Mouse (Mus musculus): ENCODE measurements around the gene Abca14.

Abca14 gene

DNA sequence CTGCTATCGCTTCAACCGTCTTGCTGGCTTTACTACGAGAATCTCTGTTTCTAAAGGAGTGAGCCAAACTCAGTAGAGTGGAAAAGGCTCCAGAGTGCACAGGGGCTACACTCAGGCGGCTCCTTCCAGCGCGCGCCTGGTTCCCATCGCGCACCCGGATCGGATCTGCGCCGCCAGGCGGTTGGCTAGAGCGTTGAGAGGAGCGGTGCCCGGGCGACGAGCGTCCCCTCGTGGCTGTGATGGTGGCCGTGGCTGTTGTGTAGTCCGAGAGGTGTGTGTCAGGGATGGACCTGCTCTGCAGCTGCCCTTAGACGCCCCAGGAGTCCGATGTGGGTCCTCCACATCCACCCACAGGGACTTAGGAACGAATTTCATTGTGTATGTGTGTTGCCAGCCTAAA is at the start of gene Abca14:
Gene Abca14, plus strand, starts transcription at position 173 of the 400 bp plus-strand sequence.
- DNase-seq (ENCODE audit: low spot score in 2 of 2), result no peak

DNA sequence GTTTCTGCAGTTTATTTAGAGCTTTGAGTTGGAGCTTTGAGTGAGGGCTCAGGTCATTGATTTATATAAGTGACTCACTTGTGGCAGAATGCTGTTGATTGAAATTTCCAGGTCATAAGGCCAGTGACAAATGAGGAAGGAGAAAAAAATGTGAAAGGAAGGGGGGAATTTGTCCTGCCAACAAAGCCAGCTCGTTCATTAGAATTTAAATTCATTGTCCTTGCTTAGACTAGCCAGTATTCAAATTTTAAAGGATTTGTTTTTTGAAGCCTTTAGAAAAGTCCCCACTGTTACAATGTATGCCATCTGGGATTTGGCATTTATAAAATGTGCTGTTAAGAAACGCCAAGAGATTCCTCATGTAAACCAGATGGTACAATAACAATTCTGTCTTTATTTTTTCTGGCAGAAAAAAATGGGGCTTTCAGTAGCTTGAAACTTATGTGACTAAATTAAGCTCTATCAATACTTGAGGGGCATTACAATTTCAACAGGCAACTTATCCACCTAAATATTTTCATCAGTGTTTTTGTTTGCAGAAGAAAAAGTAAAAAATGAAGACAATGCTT is 46.8 kb upstream of the Abca14 start:
- no peak for DNase-seq (ENCODE audit: low spot score in 2 of 2)

GRCm38 (mm10) chr7:120157575-120158061 is 46.1 kb upstream of the Abca14 start:
- DNase-seq (ENCODE audit: low spot score in 2 of 2), result no peak

DNA sequence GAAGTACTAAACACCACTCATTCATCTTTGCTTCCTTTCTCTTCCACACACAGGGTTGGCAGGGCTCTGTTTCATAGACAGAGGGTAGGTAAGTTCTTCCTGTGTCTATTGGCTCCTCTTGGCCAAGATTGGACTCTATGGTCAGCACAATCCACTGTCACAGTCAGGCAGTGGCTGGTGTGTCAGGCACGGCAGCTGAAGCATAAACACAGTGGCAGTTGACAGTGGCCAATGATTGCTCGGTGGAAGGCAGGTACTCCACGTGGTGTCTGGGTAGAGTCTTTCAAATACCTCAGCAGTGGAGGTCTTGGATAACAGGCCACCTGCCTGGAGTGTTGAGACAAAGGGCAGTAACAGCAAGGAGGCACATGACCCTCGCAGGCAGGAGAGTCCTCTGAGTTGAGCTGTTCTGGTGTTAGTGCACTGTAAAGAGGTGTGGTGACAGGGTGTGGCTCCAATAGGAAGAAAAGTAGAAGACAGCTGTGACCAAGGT is 45.6 kb upstream of the Abca14 start:
- DNase-seq (ENCODE audit: low spot score in 2 of 2), result no peak

- no peak for DNase-seq (ENCODE audit: low spot score in 2 of 2)
Observed at GRCm38 (mm10) chr7:120163581-120164251, 40.0 kb upstream of the Abca14 start.

DNA sequence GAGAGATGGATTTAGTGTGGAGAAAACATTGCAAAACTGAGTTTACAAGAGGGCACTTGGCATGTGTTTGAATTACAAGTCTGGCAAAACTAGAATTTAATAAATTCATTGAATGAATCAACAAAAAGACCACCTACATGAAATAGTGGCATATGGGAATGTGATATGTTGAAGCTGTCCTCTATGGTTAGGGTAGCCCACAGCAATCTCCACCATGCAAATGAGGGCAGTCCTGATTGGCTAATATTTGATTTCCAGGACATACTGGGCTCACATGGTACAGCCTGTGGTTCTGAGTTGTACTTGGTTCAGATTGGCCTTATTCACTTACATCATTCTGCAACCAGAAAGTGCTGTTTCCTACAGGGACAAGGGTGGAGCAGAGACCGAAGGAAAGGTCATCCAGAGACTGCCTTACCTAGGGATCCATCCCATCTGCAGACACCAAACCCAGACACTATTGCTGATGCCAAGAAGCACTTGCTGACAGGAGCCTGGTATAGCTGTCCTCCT is 31.5 kb upstream of the Abca14 start:
- no peak for DNase-seq (ENCODE audit: low spot score in 2 of 2)

DNA sequence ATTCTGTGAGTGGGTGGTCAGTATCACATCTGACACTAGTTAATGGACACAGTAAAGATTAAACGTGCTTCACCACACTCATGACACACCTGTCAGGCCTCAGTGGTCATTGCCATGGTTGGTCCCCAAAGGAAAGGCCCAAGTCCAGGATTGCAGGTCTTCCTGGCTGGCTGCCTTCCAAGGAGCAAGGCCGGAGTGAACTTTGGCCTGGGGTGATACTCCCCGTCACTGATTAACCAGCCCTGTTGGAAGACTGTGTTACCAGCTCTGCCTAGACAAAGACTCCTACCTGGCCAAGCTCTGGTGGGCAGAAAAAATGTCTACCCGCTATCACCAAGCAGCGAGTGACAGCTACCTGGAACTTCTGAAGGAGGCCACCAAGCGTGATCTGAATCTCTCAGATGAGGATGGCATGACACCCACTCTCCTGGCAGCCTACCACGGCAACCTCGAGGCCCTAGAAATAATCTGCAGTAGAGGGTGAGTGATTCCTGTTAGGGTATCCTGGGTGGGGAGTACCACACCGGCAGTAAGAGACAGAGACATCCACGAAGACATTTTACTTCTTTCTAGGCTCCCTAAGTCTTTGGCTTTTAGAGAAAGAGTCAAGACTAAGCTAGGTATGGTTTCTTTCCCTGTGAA is 30.0 kb upstream of the Abca14 start, which contains the start of gene Anks4b:
Gene Anks4b, plus strand, starts transcription at position 256 of the 642 bp plus-strand sequence.
- DNase-seq (ENCODE audit: low spot score in 2 of 2), result no peak

GRCm38 (mm10) chr7:120174723-120175504 is 28.8 kb upstream of the Abca14 start:
- DNase-seq (ENCODE audit: low spot score in 2 of 2), result no peak

DNA sequence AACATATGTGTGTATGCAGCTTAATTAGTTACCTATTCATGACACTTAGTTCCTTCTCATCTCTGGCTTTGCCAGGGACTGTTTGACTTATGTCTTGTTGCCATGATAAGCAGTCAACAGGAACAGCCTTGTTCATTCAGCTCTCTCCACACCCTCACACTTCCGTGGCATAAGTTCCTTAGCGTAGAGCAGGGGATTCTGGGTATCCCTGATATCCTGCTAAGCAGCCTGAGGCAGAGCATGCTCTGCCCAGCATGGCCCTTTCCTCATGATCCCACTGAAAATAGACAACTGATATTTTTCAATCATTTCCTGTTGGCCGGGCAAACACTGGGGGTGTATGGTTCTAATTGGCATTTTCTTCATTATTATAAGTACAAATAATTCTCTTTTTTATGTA is 26.1 kb upstream of the Abca14 start:
- no peak for DNase-seq (ENCODE audit: low spot score in 2 of 2)

GRCm38 (mm10) chr7:120178935-120179334 is 24.8 kb upstream of the Abca14 start:
- DNase-seq (ENCODE audit: low spot score in 2 of 2), result no peak

- no peak for DNase-seq (ENCODE audit: low spot score in 2 of 2)
Observed at GRCm38 (mm10) chr7:120180547-120180946, 23.2 kb upstream of the Abca14 start.

DNA sequence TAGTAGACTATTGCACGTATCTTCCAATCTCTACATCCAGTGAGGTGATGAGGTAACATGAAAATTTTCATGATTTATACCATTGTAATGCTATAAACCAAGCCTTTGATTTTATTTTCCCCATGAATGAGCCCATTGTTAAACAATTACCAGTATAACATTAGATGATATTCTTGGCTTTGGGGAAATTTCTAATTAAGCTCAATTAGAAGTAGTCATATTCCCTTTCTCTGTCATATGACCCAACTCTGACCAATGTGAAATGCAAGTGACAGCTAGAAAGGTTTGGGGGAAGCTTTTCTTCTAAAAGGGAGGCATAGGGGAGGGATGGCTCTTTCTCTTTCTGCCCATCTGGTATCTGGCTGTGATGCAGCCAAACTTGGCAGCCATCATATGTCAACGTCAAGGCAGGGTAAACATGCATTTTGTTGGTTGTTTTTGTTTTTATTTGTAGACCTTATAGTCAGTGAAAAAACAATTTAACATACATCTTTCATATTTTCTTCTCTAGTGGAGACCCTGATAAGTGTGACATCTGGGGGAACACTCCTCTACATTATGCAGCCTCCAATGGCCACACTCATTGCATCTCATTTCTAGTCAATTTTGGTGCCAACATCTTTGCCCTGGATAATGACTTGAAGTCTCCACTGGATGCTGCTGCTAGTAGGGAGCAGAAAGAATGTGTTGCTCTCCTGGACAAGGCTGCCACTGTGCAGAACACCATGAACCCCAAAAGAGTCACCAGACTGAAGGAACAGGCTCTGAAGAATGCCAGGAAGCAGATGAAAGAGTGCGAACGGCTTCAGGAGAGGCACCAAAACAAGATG is 22.1 kb upstream of the Abca14 start:
- DNase-seq (ENCODE audit: low spot score in 2 of 2), result no peak

GRCm38 (mm10) chr7:120182891-120183290 is 20.9 kb upstream of the Abca14 start:
- DNase-seq (ENCODE audit: low spot score in 2 of 2), result no peak

GRCm38 (mm10) chr7:120188946-120189345 is 14.8 kb upstream of the Abca14 start:
- no peak for DNase-seq (ENCODE audit: low spot score in 2 of 2)

- no peak for DNase-seq (ENCODE audit: low spot score in 2 of 2)
Observed at GRCm38 (mm10) chr7:120189369-120190149, 14.2 kb upstream of the Abca14 start.

GRCm38 (mm10) chr7:120190150-120190665 is 13.6 kb upstream of the Abca14 start:
- DNase-seq (ENCODE audit: low spot score in 2 of 2), result no peak

- DNase-seq (ENCODE audit: low spot score in 2 of 2), result no peak
Observed at GRCm38 (mm10) chr7:120192207-120192606, 11.6 kb upstream of the Abca14 start.

GRCm38 (mm10) chr7:120192816-120193215 is 10.9 kb upstream of the Abca14 start:
- DNase-seq (ENCODE audit: low spot score in 2 of 2), result no peak

DNA sequence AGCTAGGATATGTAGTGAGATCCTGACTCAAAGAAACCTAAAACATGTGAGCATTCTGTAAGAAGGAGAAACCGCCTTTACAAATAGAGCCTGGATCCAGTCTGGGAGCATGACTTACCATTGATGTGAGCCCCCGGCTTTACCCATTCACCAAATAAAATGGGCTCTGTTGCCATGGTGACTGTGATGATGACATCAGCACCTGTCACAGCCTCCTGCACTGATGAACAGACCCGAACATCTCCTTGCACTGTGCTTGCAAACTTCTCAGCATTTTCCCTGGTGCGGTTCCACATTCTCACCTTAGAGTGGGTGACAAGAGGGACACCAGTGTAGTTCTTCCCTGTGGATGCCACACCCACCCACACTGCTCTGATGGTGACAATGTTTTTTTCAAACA is 8.6 kb upstream of the Abca14 start:
- no peak for DNase-seq (ENCODE audit: low spot score in 2 of 2)

GRCm38 (mm10) chr7:120201231-120201744 is 2.5 kb upstream of the Abca14 start:
- DNase-seq (ENCODE audit: low spot score in 2 of 2), result no peak
